Mouse (Mus musculus) limb, embryonic 13.5 days (tissue): ENCODE results near the gene Pten. TPM values are rescaled to one million over a fixed set of nuclear protein-coding genes. Genes with fewer than 3 reads are reported as not detected.

Experiments used
- ATAC-seq: fragments of 200-750 bp; cut with Nextera tagmentation; 2 replicates; pipeline ENCODE4 v1.8.0; 2017; ENCODE audit warnings: low read depth, moderate number of reproducible peaks, moderate TSS enrichment; ENCODE audit not compliant: low FRiP score
- H3K27ac ChIP-seq: fragments of 300-500 bp; sonication (generic); 2 replicates; pipeline ENCODE4 v1.5.1; 2015; ENCODE audit warnings: inconsistent platforms, mild to moderate bottlenecking, moderate library complexity
- H3K27me3 ChIP-seq: fragments of 300-500 bp; sonication (generic); 2 replicates; pipeline ENCODE4 v1.6.1; 2015; ENCODE audit warnings: mild to moderate bottlenecking, inconsistent platforms
- H3K36me3 ChIP-seq: fragments of 300-500 bp; sonication (generic); 2 replicates; pipeline ENCODE4 v1.6.1; 2015; ENCODE audit warnings: inconsistent platforms, mild to moderate bottlenecking, moderate library complexity
- H3K4me1 ChIP-seq: fragments of 300-500 bp; sonication (generic); 2 replicates; pipeline ENCODE4 v1.6.1; 2015; ENCODE audit warnings: inconsistent platforms
- H3K4me2 ChIP-seq: fragments of 300-500 bp; sonication (generic); replicated peaks from 2 replicates; pipeline ENCODE4 v1.6.1; 2015; ENCODE audit warnings: inconsistent platforms, mild to moderate bottlenecking, moderate library complexity
- H3K4me3 ChIP-seq: fragments of 300-500 bp; sonication (generic); 2 replicates; pipeline ENCODE4 v1.5.1; 2015; ENCODE audit warnings: moderate library complexity, mild to moderate bottlenecking, inconsistent platforms
- H3K9ac ChIP-seq: fragments of 300-500 bp; sonication (generic); 2 replicates; pipeline ENCODE4 v1.6.1; 2015; ENCODE audit warnings: mild to moderate bottlenecking, inconsistent platforms
- H3K9me3 ChIP-seq: fragments of 300-500 bp; sonication (generic); 2 replicates; pipeline ENCODE4 v1.6.1; 2016; ENCODE audit warnings: inconsistent platforms
- WGBS: fragments of 180-500 bp; shearing (Covaris S2); methylation state at CpG from one replicate; pipeline ENCODE4 v1.1.7; 2015; 5-methylcytosine and 5-hydroxymethylcytosine counted together
- polyA plus RNA-seq: library from polyadenylated mRNA; unstranded; fragments of >200 nt; fragmentation: Nextera tagmentation; extraction: Ambion mirVana; gene quantifications from 2 replicates; pipeline ENCODE4 v1.2.1, GENCODE M21; 2015

Pten gene
- 8.1 and 9.3 TPM in 2 replicates for polyA plus RNA-seq

- peak within 1 kb of the TSS; percentile 99 for H3K27ac ChIP-seq
- no peaks in the 10 kb centered on the region for H3K36me3 ChIP-seq
- peak within 1 kb of the TSS; percentile 96 for H3K4me3 ChIP-seq
- H3K27me3 ChIP-seq: peaks cover 25% of the 10 kb centered on the region
- WGBS: 0% methylated on average over 45 of the region's 77 CpGs
- no peaks in the 10 kb centered on the region for H3K9me3 ChIP-seq
- peak within 1 kb of the TSS; percentile 90 for H3K4me2 ChIP-seq
- peak; percentile 91 for ATAC-seq
- H3K9ac ChIP-seq: peak within 1 kb of the TSS; percentile 99
- peaks cover 29% of the 10 kb centered on the region for H3K4me1 ChIP-seq
Observed at GRCm38 (mm10) chr19:32756900-32757725, at the start of gene Pten. Gene Pten, plus strand, starts transcription at chr19:32757497.

DNA sequence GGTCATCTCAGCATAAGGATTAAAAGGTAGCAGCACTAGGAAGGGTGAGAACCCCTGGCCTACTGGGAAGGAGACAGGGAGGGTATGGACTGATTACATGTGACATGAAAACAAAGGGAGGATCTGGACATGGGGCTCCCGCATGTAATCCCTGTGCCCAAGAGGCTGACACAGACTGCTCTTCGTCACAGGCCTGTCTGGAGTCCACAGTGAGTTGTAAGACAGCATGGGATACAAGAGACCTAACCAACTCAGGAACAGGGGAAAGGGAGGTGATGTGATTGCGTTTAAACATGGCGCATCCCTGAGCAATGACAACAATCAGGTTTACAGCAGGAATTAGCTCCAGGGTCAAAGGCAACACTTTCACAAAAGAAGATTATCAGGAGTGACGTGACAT, 48.3 kb upstream of the Pten start:
- Histone ChIP-seq H3K9me3 (no peaks in the 10 kb centered on the region), H3K27me3 (no peaks in the 10 kb centered on the region), H3K4me3 (no peak overlapping the region), H3K9ac (no peak overlapping the region), H3K4me1 (peaks cover 17% of the 10 kb centered on the region), H3K36me3 (peaks cover 31% of the 10 kb centered on the region), H3K4me2 (no peak overlapping the region), H3K27ac (no peak overlapping the region)
- 94% methylated on average over 5 of the region's 5 CpGs for WGBS
- ATAC-seq: no peak

DNA sequence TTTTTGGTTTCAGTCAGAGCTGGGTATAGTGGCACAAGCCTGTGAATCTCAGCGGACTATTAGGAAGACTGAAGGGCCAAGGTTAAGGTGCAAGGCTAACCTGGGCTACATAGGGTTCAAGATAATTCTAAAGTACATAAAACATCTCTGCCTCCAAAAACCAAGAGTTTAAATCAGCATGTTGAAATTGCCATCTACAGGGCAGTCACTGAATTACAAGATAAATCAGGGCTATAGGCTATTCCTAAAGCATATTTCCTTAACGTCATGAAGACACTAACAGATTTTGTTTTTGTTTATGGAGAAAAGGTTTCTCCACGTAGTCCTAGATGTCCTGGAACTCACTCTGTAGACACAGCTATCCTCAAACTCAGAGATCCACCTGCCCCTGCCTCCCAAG, 47.0 kb upstream of the Pten start:
- Histone ChIP-seq H3K4me3 (no peak overlapping the region), H3K36me3 (peaks cover 18% of the 10 kb centered on the region), H3K9me3 (no peaks in the 10 kb centered on the region), H3K4me2 (no peak overlapping the region), H3K27me3 (no peaks in the 10 kb centered on the region), H3K9ac (no peak overlapping the region), H3K27ac (no peak overlapping the region), H3K4me1 (peaks cover 17% of the 10 kb centered on the region)
- ATAC-seq: no peak
- WGBS: 73% methylated on average over 3 of the region's 3 CpGs

- WGBS: under 1% methylated on average over 63 of the region's 63 CpGs
- Histone ChIP-seq H3K4me2 (peak overlapping the region; percentile 83), H3K27ac (peak overlapping the region; percentile 81), H3K4me3 (peak overlapping the region; percentile 94), H3K9ac (peak overlapping the region; percentile 94), H3K27me3 (no peaks in the 10 kb centered on the region), H3K36me3 (peaks cover 4% of the 10 kb centered on the region; the same call in 1 of the 2 replicates), H3K4me1 (peaks cover 17% of the 10 kb centered on the region), H3K9me3 (no peaks in the 10 kb centered on the region)
- peak; percentile 96 for ATAC-seq
Observed at GRCm38 (mm10) chr19:32711761-32712541, 45.3 kb upstream of the Pten start.

- Histone ChIP-seq H3K4me3 (peak overlapping the region; percentile 94), H3K9me3 (no peaks in the 10 kb centered on the region), H3K9ac (peak overlapping the region; percentile 94), H3K4me2 (peak overlapping the region; percentile 83), H3K27me3 (no peaks in the 10 kb centered on the region), H3K27ac (peak overlapping the region; percentile 52; the same call in 1 of the 2 replicates), H3K4me1 (peaks cover 17% of the 10 kb centered on the region), H3K36me3 (peaks cover 4% of the 10 kb centered on the region; the same call in 1 of the 2 replicates)
- peak; percentile 74 for ATAC-seq
- WGBS: under 1% methylated on average over 11 of the region's 11 CpGs
Observed at GRCm38 (mm10) chr19:32712588-32713042, 44.7 kb upstream of the Pten start.

DNA sequence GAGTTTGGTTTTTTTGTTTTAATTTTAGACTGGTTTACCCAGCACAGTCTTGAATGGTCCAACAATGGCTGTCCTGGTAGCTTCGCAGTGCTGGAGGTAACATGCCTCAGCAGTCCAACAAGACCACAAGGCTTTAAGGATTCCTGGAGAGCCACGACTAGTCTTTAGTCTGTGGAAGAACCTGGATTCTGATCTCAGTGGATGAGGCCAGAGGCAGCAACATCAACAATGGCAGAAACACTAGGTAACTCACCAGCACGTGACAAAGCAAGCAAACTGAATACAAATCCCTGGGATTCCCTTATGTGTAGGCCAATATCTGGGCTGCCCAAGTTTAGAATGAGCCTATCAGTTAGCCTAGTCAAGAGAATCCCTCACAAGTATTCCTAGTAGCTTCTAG, 43.8 kb upstream of the Pten start:
- Histone ChIP-seq H3K9ac (no peak overlapping the region), H3K36me3 (peaks cover 4% of the 10 kb centered on the region; the same call in 1 of the 2 replicates), H3K9me3 (no peaks in the 10 kb centered on the region), H3K27me3 (no peaks in the 10 kb centered on the region), H3K27ac (no peak overlapping the region), H3K4me3 (no peak overlapping the region), H3K4me1 (peaks cover 17% of the 10 kb centered on the region), H3K4me2 (no peak overlapping the region)
- ATAC-seq: no peak
- 81% methylated on average over 3 of the region's 3 CpGs for WGBS

DNA sequence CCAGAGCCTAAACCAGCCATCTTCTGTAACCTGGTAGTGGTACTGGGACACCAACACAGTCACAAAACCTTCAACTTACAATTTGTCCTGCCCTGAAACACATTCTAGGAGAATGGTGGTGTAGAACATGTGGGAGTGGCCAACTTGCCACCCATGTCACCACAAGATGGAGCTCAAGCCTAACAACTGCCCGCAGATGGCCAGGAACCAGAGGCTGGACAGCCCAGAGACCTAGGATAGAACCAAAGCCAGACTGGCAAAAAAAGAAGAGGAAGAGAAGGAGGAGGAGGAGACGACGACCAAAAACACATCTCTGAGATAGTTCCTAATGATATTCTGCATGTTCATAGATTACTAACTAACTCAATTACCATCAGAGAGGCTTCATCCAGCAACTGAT, 42.1 kb upstream of the Pten start:
- H3K4me1 ChIP-seq: peaks cover 17% of the 10 kb centered on the region
- no peaks in the 10 kb centered on the region for H3K27me3 ChIP-seq
- no peak overlapping the region for H3K27ac ChIP-seq
- H3K36me3 ChIP-seq: no peaks in the 10 kb centered on the region
- no peak overlapping the region for H3K4me2 ChIP-seq
- no peak overlapping the region for H3K4me3 ChIP-seq
- no peaks in the 10 kb centered on the region; the same call in 1 of the 2 replicates for H3K9me3 ChIP-seq
- peak; percentile 54; the same call in 1 of the 2 replicates for ATAC-seq
- no peak overlapping the region for H3K9ac ChIP-seq
- WGBS: 13% methylated on average over 3 of the region's 3 CpGs

- Histone ChIP-seq H3K4me1 (peaks cover 14% of the 10 kb centered on the region), H3K4me2 (no peak overlapping the region), H3K36me3 (no peaks in the 10 kb centered on the region), H3K9me3 (no peaks in the 10 kb centered on the region; the same call in 1 of the 2 replicates), H3K9ac (no peak overlapping the region), H3K4me3 (no peak overlapping the region), H3K27ac (no peak overlapping the region), H3K27me3 (no peaks in the 10 kb centered on the region)
- ATAC-seq: no peak
Observed at GRCm38 (mm10) chr19:32715681-32716080, 41.6 kb upstream of the Pten start.

DNA sequence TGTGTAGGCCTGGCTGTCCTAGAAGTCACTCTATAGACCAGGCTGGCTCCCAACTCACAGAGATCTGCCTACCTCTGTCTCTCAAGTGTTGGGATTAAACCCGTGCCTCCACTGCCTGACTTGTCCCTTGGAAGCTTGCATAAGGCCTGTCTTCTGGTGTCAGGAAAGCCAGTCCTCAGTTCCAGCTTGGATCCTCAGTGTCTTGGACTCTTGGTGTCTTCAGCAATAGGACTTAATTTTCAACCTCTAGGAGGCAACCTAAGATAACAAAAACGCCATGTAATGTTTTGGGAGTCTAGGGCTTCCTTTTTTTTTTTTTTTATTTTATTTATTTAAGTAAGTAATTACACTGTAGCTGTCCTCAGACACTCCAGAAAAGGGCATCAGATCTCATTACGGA, 39.7 kb upstream of the Pten start:
- no peak overlapping the region for H3K9ac ChIP-seq
- no peaks in the 10 kb centered on the region; the same call in 1 of the 2 replicates for H3K9me3 ChIP-seq
- H3K27ac ChIP-seq: no peak overlapping the region
- H3K4me2 ChIP-seq: no peak overlapping the region
- H3K4me3 ChIP-seq: no peak overlapping the region
- WGBS: 60% methylated on average over 3 of the region's 3 CpGs
- no peak for ATAC-seq
- peaks cover 5% of the 10 kb centered on the region; the same call in 1 of the 2 replicates for H3K4me1 ChIP-seq
- H3K27me3 ChIP-seq: no peaks in the 10 kb centered on the region
- no peaks in the 10 kb centered on the region for H3K36me3 ChIP-seq

- H3K27me3 ChIP-seq: no peaks in the 10 kb centered on the region
- no peak overlapping the region for H3K27ac ChIP-seq
- H3K9me3 ChIP-seq: no peaks in the 10 kb centered on the region; the same call in 1 of the 2 replicates
- no peak for ATAC-seq
- WGBS: 91% methylated on average over 1 of the region's 1 CpGs
- no peak overlapping the region for H3K4me2 ChIP-seq
- H3K4me3 ChIP-seq: no peak overlapping the region
- no peak overlapping the region for H3K9ac ChIP-seq
- no peaks in the 10 kb centered on the region for H3K4me1 ChIP-seq
- no peaks in the 10 kb centered on the region for H3K36me3 ChIP-seq
Observed at GRCm38 (mm10) chr19:32720319-32720718, 37.0 kb upstream of the Pten start.

- H3K9ac ChIP-seq: no peak overlapping the region
- H3K4me2 ChIP-seq: no peak overlapping the region
- H3K4me1 ChIP-seq: peaks cover 10% of the 10 kb centered on the region
- no peaks in the 10 kb centered on the region; the same call in 1 of the 2 replicates for H3K9me3 ChIP-seq
- no peak for ATAC-seq
- WGBS: 22% methylated on average over 7 of the region's 7 CpGs
- H3K27ac ChIP-seq: no peak overlapping the region
- peaks cover 25% of the 10 kb centered on the region for H3K27me3 ChIP-seq
- no peak overlapping the region for H3K4me3 ChIP-seq
- H3K36me3 ChIP-seq: no peaks in the 10 kb centered on the region
Observed at GRCm38 (mm10) chr19:32723817-32724216, 33.5 kb upstream of the Pten start.
